Mouse (Mus musculus) heart, adult 2 months (tissue): ENCODE results near the gene Uggt2.

ENCODE experiments used
- CTCF ChIP-seq: fragments of 200-600 bp; IDR thresholded peaks from 2 replicates; pipeline ENCODE4 v1.8.1; 2022; ENCODE audit warnings: antibody characterized with exemption, mild to moderate bottlenecking, moderate library complexity
- EP300 ChIP-seq: fragments of 200-500 bp; IDR thresholded peaks from 2 replicates; pipeline ENCODE4 v1.6.1; 2011; ENCODE audit warnings: low read depth, low read length, control low read depth; ENCODE audit not compliant: insufficient read depth

- TF ChIP-seq EP300: no peak
- no peak for TF ChIP-seq CTCF
Observed at GRCm38 (mm10) chr14:118942076-118942475, 157.2 kb downstream of the Uggt2 start.
